Mouse (Mus musculus) small intestine, adult 2 months (tissue): Measurements from ENCODE around the gene Prss57.

ENCODE experiments used
- CTCF ChIP-seq: fragments of 200-500 bp; IDR thresholded peaks from 2 replicates; pipeline ENCODE4 v1.5.1; 2012; ENCODE audit warnings: low read depth, mild to moderate bottlenecking, control low read depth, inconsistent platforms, low read length, moderate library complexity, mixed read lengths; ENCODE audit not compliant: insufficient replicate concordance, insufficient read length; ENCODE audit errors: extremely low read depth
- POLR2A ChIP-seq: fragments of 200-500 bp; IDR thresholded peaks from 2 replicates; pipeline ENCODE4 v1.6.1; 2012; ENCODE audit warnings: low read depth, mild to moderate bottlenecking, control low read depth, inconsistent platforms, low read length, moderate library complexity

- TF ChIP-seq CTCF (no peak), POLR2A (no peak)
These were observed 47.6 kb downstream of the Prss57 start for GRCm38 (mm10) chr10:79743161-79743560.
